Mouse (Mus musculus): ENCODE results near the gene Smtnl2. TPM values are rescaled to one million over a fixed set of nuclear protein-coding genes. Genes with fewer than 3 reads are reported as not detected.
"Not testable (repeated sequence)": the region's sequence is repeated elsewhere in the genome, so short reads cannot be mapped to it uniquely, and the experiment has no call there.

Gene Smtnl2
- polyA plus RNA-seq (2015; fragmentation: Nextera tagmentation; extraction: Ambion mirVana), result 10.2 and 16.1 TPM in 2 replicates

DNA sequence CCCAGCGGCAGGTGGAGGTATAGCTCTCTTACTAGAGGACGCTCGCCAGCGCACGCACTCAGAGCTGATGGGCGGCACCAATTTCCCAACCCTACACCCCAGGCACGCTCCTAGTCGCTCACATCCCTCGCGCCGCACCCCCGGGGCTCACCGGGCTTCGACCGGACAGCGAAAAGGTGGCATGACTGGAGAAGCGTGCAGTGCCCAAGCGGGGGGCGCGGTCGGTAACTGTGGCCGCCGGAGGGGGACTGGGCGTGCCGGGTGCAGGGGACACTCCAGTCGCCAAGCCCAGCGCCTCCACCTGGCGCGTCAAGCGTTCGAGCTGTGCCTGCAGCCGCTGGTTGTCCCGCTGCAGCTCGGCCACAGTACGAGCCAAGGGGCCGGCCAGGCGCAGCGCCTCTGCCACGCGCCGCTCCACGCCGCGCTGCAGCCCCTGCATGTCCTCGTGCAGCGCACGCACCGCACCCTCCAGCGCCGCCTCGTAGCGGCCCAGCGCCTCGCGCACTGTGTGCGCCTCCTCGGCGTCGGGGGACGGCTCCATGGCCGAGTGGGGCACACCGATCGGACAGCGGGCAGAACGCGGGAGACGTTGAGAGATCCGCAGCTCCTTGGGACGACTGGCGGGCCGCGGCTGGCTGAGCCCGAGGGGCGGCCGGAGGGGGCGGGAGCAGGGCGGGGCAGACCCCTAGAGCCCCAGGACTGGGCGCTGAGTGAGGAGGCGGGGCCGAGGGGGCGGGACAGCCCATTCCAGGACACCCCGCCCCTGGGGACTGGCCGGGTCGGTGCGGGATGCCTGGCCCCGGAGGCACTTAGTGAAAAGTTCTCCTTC lies at the start of gene Smtnl2:
TSS of gene Smtnl2 (minus strand) at position 621 of the 829 bp plus-strand sequence.
- peak; percentile 86 for ATAC-seq (ENCODE audit: low FRiP score)
- H3K27me3 ChIP-seq (replicated peaks), result peaks cover 39% of the 10 kb centered on the region

DNA sequence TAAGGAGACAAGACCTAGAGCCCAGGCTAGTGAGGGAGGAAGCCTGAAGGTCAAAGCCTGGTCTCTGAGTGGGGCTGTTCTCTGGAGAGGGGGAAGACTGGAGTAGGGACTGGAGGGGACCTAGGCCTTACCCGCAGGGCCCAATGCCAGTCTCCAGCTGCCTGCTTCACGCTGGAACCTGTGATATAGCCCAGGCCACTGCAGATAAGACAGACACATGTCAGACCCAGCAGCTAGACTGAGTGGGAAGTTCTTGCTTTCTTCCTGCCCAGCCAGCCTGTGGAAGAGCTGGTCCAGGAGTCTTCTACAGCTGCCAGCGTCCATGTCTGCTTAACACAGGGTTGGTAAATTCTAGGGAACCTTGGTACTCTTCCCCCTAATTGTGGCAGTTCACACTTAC lies 47.0 kb upstream of the Smtnl2 start:
- Histone ChIP-seq H3K27me3 (replicated peaks) (no peaks in the 10 kb centered on the region), H3K9me3 (replicated peaks) (no peaks in the 10 kb centered on the region), H3K4me3 (replicated peaks) (no peak overlapping the region), H3K36me3 (peaks cover 59% of the 10 kb centered on the region), H3K4me2 (no peak overlapping the region), H3K27ac (replicated peaks) (no peak overlapping the region), H3K4me1 (0 out of 2 replicates have a peak, but pooled peaks cover 3% of the 10 kb centered on the region), H3K9ac (replicated peaks) (no peak overlapping the region)
- no peak for ATAC-seq (ENCODE audit: low FRiP score)
- 81% methylated on average over 3 of the region's 3 CpGs for WGBS

More for the DNA sequence above, at the start of gene Smtnl2:
- peak within 1 kb of the TSS; percentile 62 for H3K4me3 ChIP-seq (replicated peaks)
- peak within 1 kb of the TSS; percentile 72 for H3K9ac ChIP-seq (replicated peaks)
- under 1% methylated on average over 82 of the region's 86 CpGs for WGBS
- H3K9me3 ChIP-seq (replicated peaks), result no peaks in the 10 kb centered on the region
- peaks cover 25% of the 10 kb centered on the region for H3K4me1 ChIP-seq
- H3K36me3 ChIP-seq, result no peaks in the 10 kb centered on the region
- H3K27ac ChIP-seq (replicated peaks), result peak within 1 kb of the TSS; percentile 63; the same call in 1 of the 2 replicates
- peak within 1 kb of the TSS; percentile 100 for H3K4me2 ChIP-seq

GRCm38 (mm10) chr11:72457995-72458496 lies 46.5 kb upstream of the Smtnl2 start:
- 79% methylated on average over 12 of the region's 12 CpGs for WGBS
- ATAC-seq (ENCODE audit: low FRiP score), result no peak
- Histone ChIP-seq H3K27me3 (replicated peaks) (no peaks in the 10 kb centered on the region), H3K27ac (replicated peaks) (no peak overlapping the region), H3K4me1 (0 out of 2 replicates have a peak, but pooled peaks cover 3% of the 10 kb centered on the region), H3K36me3 (peaks cover 58% of the 10 kb centered on the region), H3K9me3 (replicated peaks) (no peaks in the 10 kb centered on the region), H3K4me2 (no peak overlapping the region), H3K9ac (replicated peaks) (no peak overlapping the region), H3K4me3 (replicated peaks) (no peak overlapping the region)

DNA sequence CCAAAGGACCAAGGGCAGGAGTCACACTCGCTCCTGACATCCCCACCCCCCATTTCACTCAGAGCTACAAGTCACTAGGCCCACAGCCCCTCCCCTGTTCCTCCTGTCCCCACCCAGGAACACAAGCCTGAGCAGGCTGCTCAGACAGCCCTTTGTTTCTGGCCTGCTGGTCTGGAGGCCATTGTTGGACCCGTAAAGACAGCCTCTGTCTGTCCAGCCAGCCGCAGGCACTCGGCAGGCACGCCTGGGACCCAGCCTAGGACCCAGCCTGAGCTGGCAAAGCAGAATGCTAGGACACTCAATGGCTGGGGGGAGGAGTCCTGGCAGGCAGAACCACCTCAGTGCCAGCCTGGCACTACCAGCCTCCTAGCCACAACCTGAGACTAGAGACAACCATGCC lies 44.2 kb upstream of the Smtnl2 start:
- no peak overlapping the region for H3K4me3 ChIP-seq (replicated peaks)
- no peaks in the 10 kb centered on the region for H3K9me3 ChIP-seq (replicated peaks)
- WGBS, result 28% methylated on average over 5 of the region's 5 CpGs
- H3K36me3 ChIP-seq, result peaks cover 61% of the 10 kb centered on the region
- H3K9ac ChIP-seq (replicated peaks), result no peak overlapping the region
- no peak overlapping the region for H3K4me2 ChIP-seq
- no peak overlapping the region for H3K27ac ChIP-seq (replicated peaks)
- H3K27me3 ChIP-seq (replicated peaks), result no peaks in the 10 kb centered on the region
- 0 out of 2 replicates have a peak, but pooled peaks cover 3% of the 10 kb centered on the region for H3K4me1 ChIP-seq
- ATAC-seq (ENCODE audit: low FRiP score), result no peak

DNA sequence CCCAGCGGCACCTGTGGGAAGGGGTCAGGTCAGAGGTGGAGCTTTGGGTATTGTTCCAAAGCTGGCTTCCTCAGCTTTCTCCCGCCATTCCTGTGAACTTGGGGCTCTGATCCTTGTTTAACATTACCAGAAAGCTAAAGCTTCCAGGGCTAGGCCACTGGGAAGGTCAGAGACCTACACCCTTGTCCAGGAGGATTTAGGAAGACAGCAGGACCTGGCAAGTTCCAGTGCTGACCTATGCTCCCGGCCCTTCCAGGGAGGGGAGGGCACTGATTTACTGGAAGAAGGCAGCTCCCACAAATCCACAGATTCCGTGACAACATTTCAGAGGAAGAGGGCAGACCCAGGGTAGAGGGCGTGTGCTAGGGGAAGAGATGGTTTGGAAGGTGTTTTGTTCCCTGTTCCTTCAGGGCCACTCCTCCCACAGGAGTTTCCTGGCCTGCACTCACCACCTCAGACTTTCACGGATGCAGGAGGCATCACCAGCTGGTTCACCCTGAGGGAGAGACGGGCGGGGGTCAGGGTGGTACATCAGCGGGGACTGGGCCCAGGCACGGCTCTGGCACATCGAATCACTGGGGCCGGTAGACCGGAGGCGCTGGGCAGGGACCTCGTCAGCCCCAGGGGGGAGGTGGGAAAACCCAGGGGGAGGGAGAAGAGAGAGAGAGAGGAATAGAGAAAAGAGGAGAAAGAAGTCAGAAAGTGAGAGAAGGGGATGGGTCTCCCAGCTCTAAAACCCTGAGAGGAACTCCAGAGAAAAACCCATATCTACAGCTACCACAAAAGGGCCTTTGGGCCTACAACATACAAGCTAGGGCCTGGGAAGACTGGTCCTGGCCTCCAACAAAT lies 41.8 kb upstream of the Smtnl2 start:
- 60% methylated on average over 15 of the region's 15 CpGs for WGBS
- ATAC-seq (ENCODE audit: low FRiP score), result no peak

DNA sequence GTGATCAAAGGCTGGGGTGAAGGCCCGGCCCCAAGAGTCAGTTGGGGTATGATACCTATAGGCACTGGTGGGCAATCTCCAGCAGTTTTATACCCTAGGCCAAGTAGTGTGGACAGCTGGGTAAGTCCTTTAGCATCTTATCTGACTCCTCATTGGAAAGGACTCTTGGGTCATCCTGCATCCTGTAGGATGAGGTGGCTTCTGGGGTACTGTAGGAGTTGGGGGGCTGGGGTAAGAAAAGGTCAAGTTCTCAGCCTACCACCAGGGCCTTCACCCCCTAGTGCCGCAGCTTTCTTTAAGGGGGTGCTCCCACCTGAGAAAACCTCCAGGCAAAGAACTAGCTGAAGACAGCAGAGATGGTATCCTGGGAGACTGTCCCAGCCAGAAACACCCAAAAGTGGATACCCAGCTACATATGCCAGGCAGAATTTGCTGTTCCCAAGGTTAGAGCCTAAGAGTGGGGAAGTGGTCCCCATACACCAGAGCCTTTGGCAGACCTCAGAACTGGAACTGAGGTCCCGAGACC lies 40.7 kb upstream of the Smtnl2 start:
- H3K4me2 ChIP-seq, result no peak overlapping the region
- H3K4me1 ChIP-seq, result peaks cover 8% of the 10 kb centered on the region; the same call in 1 of the 2 replicates
- no peak overlapping the region for H3K4me3 ChIP-seq (replicated peaks)
- peaks cover 80% of the 10 kb centered on the region for H3K36me3 ChIP-seq
- H3K27ac ChIP-seq (replicated peaks), result no peak overlapping the region
- H3K27me3 ChIP-seq (replicated peaks), result no peaks in the 10 kb centered on the region
- no peaks in the 10 kb centered on the region for H3K9me3 ChIP-seq (replicated peaks)
- no peak for ATAC-seq (ENCODE audit: low FRiP score)
- H3K9ac ChIP-seq (replicated peaks), result no peak overlapping the region
- 97% methylated on average over 3 of the region's 3 CpGs for WGBS

More for the DNA sequence above, 41.8 kb upstream of the Smtnl2 start:
- Histone ChIP-seq H3K9me3 (replicated peaks) (no peaks in the 10 kb centered on the region), H3K27me3 (replicated peaks) (no peaks in the 10 kb centered on the region), H3K36me3 (peaks cover 78% of the 10 kb centered on the region), H3K9ac (replicated peaks) (no peak overlapping the region), H3K4me3 (replicated peaks) (no peak overlapping the region), H3K27ac (replicated peaks) (no peak overlapping the region), H3K4me1 (peaks cover 8% of the 10 kb centered on the region; the same call in 1 of the 2 replicates), H3K4me2 (no peak overlapping the region)

DNA sequence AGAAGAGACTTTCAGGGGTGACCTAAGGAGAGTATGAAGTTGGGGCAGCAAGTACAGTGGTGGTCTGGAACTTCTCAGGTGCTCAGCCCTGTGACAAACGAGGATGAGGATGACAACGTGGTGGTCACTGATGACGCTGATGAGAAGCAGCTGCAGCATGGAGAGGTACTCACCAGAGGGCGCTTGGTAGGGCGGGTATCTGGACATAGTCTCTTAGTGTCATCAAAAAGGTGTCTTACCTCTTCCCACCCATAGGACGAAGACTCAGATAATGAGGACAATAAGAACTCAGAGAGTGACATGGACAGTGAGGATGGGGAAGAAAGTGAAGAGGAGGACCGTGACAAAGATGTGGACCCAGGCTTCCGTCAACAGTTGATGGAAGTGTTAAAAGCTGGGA lies 36.0 kb upstream of the Smtnl2 start:
- Histone ChIP-seq H3K4me1 (peaks cover 16% of the 10 kb centered on the region), H3K9ac (replicated peaks) (no peak overlapping the region), H3K36me3 (peaks cover 99% of the 10 kb centered on the region), H3K9me3 (replicated peaks) (no peaks in the 10 kb centered on the region), H3K4me3 (replicated peaks) (no peak overlapping the region), H3K27ac (replicated peaks) (no peak overlapping the region), H3K4me2 (no peak overlapping the region), H3K27me3 (replicated peaks) (no peaks in the 10 kb centered on the region)
- no peak for ATAC-seq (ENCODE audit: low FRiP score)
- 88% methylated on average over 8 of the region's 8 CpGs for WGBS

- Histone ChIP-seq H3K27ac (replicated peaks) (no peak overlapping the region), H3K36me3 (peaks cover 92% of the 10 kb centered on the region), H3K4me3 (replicated peaks) (no peak overlapping the region), H3K4me1 (peaks cover 25% of the 10 kb centered on the region), H3K9ac (replicated peaks) (no peak overlapping the region), H3K27me3 (replicated peaks) (no peaks in the 10 kb centered on the region), H3K9me3 (replicated peaks) (no peaks in the 10 kb centered on the region), H3K4me2 (no peak overlapping the region)
- no peak for ATAC-seq (ENCODE audit: low FRiP score)
- 92% methylated on average over 6 of the region's 6 CpGs for WGBS
These were observed 35.0 kb upstream of the Smtnl2 start for GRCm38 (mm10) chr11:72446311-72447105.

GRCm38 (mm10) chr11:72440965-72441664 lies 29.6 kb upstream of the Smtnl2 start, which contains the start of gene Mybbp1a:
TSS of gene Mybbp1a (plus strand) at chr11:72441355.
- H3K36me3 ChIP-seq, result peaks cover 38% of the 10 kb centered on the region
- H3K9me3 ChIP-seq (replicated peaks), result no peaks in the 10 kb centered on the region
- H3K27ac ChIP-seq (replicated peaks), result peak within 1 kb of the TSS; percentile 94
- H3K4me1 ChIP-seq, result peaks cover 19% of the 10 kb centered on the region
- H3K4me3 ChIP-seq (replicated peaks), result peak within 1 kb of the TSS; percentile 94
- H3K9ac ChIP-seq (replicated peaks), result peak within 1 kb of the TSS; percentile 85
- WGBS, result under 1% methylated on average over 46 of the region's 46 CpGs
- ATAC-seq (ENCODE audit: low FRiP score), result peak; percentile 96
- H3K4me2 ChIP-seq, result peak within 1 kb of the TSS; percentile 77
- no peaks in the 10 kb centered on the region for H3K27me3 ChIP-seq (replicated peaks)

DNA sequence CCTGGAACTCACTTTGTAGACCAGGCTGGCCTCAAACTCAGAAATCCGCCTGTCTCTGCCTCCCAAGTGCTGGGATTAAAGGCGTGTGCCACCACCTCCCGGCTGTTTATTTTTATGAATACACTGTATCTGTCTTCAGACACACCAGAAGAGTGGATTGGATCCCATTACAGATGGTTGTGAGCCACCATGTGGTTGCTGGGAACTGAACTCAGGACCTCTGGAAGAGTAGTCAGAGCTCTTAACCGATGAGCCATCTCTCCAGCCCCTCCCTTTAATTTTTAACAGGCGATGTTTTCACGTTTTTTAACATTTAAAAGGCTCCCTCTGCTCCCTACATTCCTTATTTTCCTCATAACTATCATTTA lies 29.1 kb upstream of the Smtnl2 start:
- ATAC-seq (ENCODE audit: low FRiP score), result peak; percentile 56; the same call in 1 of the 2 replicates
- H3K4me3 ChIP-seq (replicated peaks), result peak overlapping the region; percentile 94
- H3K36me3 ChIP-seq, result peaks cover 33% of the 10 kb centered on the region
- 37% methylated on average over 6 of the region's 6 CpGs for WGBS
- peaks cover 23% of the 10 kb centered on the region for H3K4me1 ChIP-seq
- peak overlapping the region; percentile 77 for H3K4me2 ChIP-seq
- H3K27ac ChIP-seq (replicated peaks), result peak overlapping the region; percentile 94
- H3K9ac ChIP-seq (replicated peaks), result peak overlapping the region; percentile 85
- not testable (repeated sequence) for H3K27me3 ChIP-seq (replicated peaks); H3K9me3 ChIP-seq (replicated peaks)

Data from neural tube, embryonic 15.5 days (tissue).